Mouse (Mus musculus) Patski (cell line): ENCODE data around the gene Dnah17. TPM values are rescaled to one million over a fixed set of nuclear protein-coding genes. Genes with fewer than 3 reads are reported as not detected.

Source experiments
- ATAC-seq: fragments of 100-300 bp; one replicate; pipeline ENCODE4 v1.8.0; 2021
- CTCF ChIA-PET: fragments of 350-600 bp; sonication (Branson Sonifier 250); formaldehyde crosslinking; loops from one replicate; lab custom pipeline; 2022; ENCODE audit warnings: inconsistent platforms; lab: Charles Lee
- POLR2A ChIA-PET: fragments of 350-600 bp; sonication (Branson Sonifier 250); formaldehyde crosslinking; loops from one replicate; lab custom pipeline; 2022; ENCODE audit warnings: antibody characterized with exemption, inconsistent platforms; lab: Charles Lee
- DNase-seq: peaks from one replicate; pipeline ENCODE4 v3.0.0-alpha.2; 2011; ENCODE audit warnings: low read depth, low spot score
- H3K27me3 ChIP-seq: fragments of 371-371 bp; one replicate; pipeline ENCODE4 v1.5.1; 2021
- CTCF ChIP-seq: fragments of 100-300 bp; IDR thresholded peaks from one replicate; pipeline ENCODE4 v1.5.1; 2021
- in situ Hi-C: fragments of 300-500 bp; cut with MboI; formaldehyde crosslinking; loops from 3 replicates; pipeline ENCODE4 v1.11.1; 2018; ENCODE audit warnings: low pct_unique_long_range_greater_than_20kb, mixed read lengths
- polyA plus RNA-seq: library from polyadenylated mRNA; unstranded; gene quantifications from one replicate; pipeline ENCODE4 v1.2.3, GENCODE M21; 2021

The Dnah17 gene
- polyA plus RNA-seq, 1 experiment from 2014 or later, result 0.22 TPM

DNA sequence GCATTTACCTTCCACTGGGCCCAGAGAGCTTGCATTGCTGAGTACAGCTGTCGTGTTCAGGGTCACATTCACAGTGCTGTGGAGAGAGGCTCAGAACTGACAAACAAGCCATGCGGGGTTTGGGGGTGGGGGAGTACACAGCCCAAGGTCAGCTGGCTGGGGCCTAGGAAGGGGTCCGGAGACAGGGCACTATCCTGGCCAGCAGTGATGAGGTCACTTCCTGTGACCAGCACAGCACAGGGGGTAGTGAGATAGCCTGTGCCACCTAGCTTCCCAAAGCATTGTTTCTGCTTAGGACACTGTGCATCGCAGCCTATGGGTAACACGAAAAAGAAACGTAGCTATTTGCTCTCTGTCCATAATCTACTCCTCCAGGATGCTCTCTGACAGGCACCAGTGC, 30.8 kb upstream of the Dnah17 start:
- ATAC-seq, result no peak
- in situ Hi-C loops, result no loop called here
- POLR2A ChIA-PET, result no interaction called here
- TF ChIP-seq CTCF, result no peak
- no peak for DNase-seq
- CTCF ChIA-PET, result interaction anchor here (1.5 kb wide), 1 partner anchor 26 kb away, joined by 3 read pairs; no protein-coding TSS in a partner anchor
- no peaks in the 10 kb centered on the region for H3K27me3 ChIP-seq

- H3K27me3 ChIP-seq, result no peaks in the 10 kb centered on the region
- DNase-seq (no peak), ATAC-seq (peak; percentile 37)
- in situ Hi-C loops, result no loop called here
- CTCF ChIA-PET, result interaction anchor here (1.5 kb wide), 1 partner anchor 25 kb away, joined by 3 read pairs; no protein-coding TSS in a partner anchor
- TF ChIP-seq CTCF, result no peak
- POLR2A ChIA-PET, result no interaction called here
Measured at GRCm38 (mm10) chr11:118160763-118161162, 30.3 kb upstream of the Dnah17 start.

DNA sequence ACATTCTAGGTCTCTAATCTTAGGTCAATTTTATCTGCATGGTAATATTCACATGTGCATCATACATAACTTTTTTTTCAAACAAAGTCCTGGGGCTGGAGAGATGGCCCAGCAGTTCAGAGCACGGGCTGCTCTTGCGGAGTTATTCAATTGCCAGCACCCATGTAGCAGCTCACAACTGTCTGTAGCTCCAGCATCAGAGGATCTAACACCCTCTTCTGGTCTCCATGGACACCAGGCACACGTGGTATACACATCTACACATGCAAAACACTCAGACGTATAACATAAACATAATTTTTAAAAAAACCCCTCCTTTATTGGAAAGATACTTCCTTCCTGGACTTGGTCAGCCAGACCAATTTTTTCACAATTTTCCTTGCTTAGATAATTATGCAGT, 28.3 kb upstream of the Dnah17 start:
- no peaks in the 10 kb centered on the region for H3K27me3 ChIP-seq
- CTCF ChIA-PET, result interaction anchor here (1.4 kb wide), 1 partner anchor 44 kb away, joined by 3 read pairs; no protein-coding TSS in a partner anchor
- POLR2A ChIA-PET, result interaction anchor here (1.4 kb wide), 1 partner anchor 10 kb away, joined by 3 read pairs; no protein-coding TSS in a partner anchor
- TF ChIP-seq CTCF, result no peak
- in situ Hi-C loops, result no loop called here
- DNase-seq (no peak), ATAC-seq (no peak)

- no peak for TF ChIP-seq CTCF
- ATAC-seq (no peak), DNase-seq (no peak)
- H3K27me3 ChIP-seq, result no peaks in the 10 kb centered on the region
- ChIA-PET CTCF (no interaction called here), POLR2A (no interaction called here)
- in situ Hi-C loops, result no loop called here
Measured at GRCm38 (mm10) chr11:118156480-118157060, 26.1 kb upstream of the Dnah17 start.

DNA sequence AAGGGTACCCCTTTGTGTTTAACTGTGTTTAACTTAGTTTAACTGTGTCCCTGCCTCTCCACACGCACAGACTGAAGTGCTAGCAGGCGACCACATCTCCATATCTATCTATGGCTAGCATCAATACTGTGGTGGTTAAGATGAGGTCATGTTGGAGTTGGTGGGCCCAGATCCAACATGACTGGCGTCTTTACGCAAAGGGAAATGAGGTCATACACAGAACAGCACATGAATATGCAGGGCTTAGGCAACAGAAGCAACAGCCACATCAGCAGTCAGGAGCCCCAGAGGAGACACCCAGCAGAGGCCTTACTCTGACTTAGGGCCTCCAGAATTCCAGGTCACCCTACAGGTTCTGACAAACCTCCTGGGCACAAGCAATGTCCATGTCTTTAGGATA, 22.5 kb upstream of the Dnah17 start:
- H3K27me3 ChIP-seq, result no peaks in the 10 kb centered on the region
- CTCF ChIA-PET, result no interaction called here
- no peak for TF ChIP-seq CTCF
- DNase-seq (no peak), ATAC-seq (no peak)
- POLR2A ChIA-PET, result no interaction called here
- in situ Hi-C loops, result no loop called here

- TF ChIP-seq CTCF, result no peak
- ChIA-PET POLR2A (no interaction called here), CTCF (no interaction called here)
- DNase-seq (no peak), ATAC-seq (no peak)
- in situ Hi-C loops, result no loop called here
- H3K27me3 ChIP-seq, result no peaks in the 10 kb centered on the region
Measured at GRCm38 (mm10) chr11:118151423-118152180, 21.2 kb upstream of the Dnah17 start.

DNA sequence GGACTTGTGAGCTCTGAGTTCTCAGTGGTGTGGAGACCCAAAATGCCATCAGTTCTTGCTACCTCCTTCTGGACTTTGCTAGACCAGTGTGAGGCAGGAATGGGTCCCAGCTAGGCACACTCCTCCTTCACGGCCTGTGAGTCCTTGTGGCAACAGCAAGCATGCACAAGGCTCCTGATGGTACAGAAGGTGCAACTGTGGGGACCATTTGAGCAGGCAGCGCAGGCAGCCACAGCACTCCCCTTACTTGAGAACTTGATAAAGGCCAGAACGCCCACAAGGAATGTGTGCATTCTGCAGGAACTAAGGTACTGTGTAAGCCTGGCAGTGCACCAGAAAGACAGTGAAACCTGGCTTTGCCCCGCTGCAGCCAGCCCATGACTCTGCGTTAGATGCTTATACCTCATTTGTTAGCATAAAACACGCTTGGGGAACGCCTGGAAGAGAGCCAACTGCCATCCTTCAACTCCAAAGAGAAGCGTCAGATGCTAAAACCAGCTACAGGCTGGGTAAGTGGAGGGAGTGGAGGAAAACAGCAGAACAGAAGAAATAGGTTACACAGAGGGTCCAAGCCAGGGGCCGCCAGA, 19.8 kb upstream of the Dnah17 start:
- ChIA-PET CTCF (interaction anchor here (0.7 kb wide), 1 partner anchor 46 kb away, joined by 3 read pairs; no protein-coding TSS in a partner anchor), POLR2A (no interaction called here)
- no peak for TF ChIP-seq CTCF
- no peak for DNase-seq
- ATAC-seq, result peak; percentile 6
- H3K27me3 ChIP-seq, result no peaks in the 10 kb centered on the region
- in situ Hi-C loops, result no loop called here

GRCm38 (mm10) chr11:118147877-118148637, 17.6 kb upstream of the Dnah17 start:
- CTCF ChIA-PET, result no interaction called here
- POLR2A ChIA-PET, result interaction anchor here (0.6 kb wide), 1 partner anchor 106 kb away, joined by 3 read pairs; no protein-coding TSS in a partner anchor
- in situ Hi-C loops, result no loop called here
- ATAC-seq (no peak), DNase-seq (no peak)
- no peak for TF ChIP-seq CTCF
- H3K27me3 ChIP-seq, result no peaks in the 10 kb centered on the region

- in situ Hi-C loops, result no loop called here
- no peak for DNase-seq
- H3K27me3 ChIP-seq, result no peaks in the 10 kb centered on the region
- TF ChIP-seq CTCF, result no peak
- ATAC-seq, result no peak
- POLR2A ChIA-PET, result no interaction called here
- CTCF ChIA-PET, result interaction anchor here (1.1 kb wide), 1 partner anchor 42 kb away, joined by 4 read pairs; no protein-coding TSS in a partner anchor
Measured at GRCm38 (mm10) chr11:118146446-118146845, 16.0 kb upstream of the Dnah17 start.

DNA sequence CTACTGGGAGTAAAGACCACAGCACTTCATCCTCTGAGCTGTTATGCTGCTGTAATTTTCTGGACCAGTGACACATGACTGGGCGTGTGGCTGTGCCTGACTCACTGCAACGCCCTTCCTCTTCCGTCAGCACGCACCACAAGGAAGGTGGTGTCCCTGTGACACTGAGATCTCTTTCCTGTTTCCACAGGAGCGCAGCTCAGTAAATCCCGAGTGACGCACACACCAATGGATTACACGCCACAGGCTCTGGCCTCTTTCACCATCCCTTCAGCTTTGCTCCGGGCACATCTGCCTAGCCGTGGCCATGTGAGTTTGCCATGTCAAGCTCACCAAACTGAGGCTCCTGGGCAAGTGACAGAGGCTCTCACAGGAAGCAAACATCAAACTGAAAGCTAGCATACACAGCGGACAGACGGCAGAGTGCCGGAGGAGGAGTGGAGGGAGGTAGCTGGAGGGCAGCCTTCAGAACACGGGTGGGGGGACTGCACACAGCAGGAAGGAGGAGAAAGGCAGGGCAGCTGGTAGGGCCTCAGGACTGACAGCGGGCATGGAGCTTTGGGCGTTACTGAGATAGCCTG, 15.4 kb upstream of the Dnah17 start:
- in situ Hi-C loops, result no loop called here
- DNase-seq (no peak), ATAC-seq (peak; percentile 63)
- ChIA-PET CTCF (interaction anchor here (1.1 kb wide), 1 partner anchor 42 kb away, joined by 4 read pairs; no protein-coding TSS in a partner anchor), POLR2A (no interaction called here)
- H3K27me3 ChIP-seq, result no peaks in the 10 kb centered on the region
- no peak for TF ChIP-seq CTCF
